Mouse (Mus musculus): ENCODE data around the gene Angel2.
A peak's percentile ranks its signal among the peaks of the same experiment; 100 is the strongest.
"Not testable (repeated sequence)": the region's sequence is repeated elsewhere in the genome, so short reads cannot be mapped to it uniquely, and the experiment has no call there.

The Angel2 gene

DNA sequence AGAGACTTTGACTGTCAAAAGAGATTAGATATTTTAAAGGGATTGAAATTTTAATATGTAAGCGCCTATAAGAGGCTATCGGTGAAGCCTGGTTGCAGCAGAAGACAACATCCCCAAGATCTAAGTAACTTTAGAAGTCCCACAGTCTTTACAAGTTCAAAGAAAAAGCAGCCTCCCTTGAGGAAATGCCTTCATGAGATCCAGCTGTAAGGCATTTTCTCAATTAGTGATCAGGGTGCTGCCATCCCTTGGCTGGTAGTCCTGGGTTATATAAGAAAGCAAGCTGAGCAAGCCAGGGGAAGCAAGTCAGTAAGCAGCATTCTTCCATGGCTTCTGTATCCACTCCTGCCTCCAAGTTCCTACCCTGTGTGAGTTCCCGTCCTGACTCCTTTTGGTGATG is at the start of gene Angel2:
Angel2 (plus strand) TSS at position 301 of the 400 bp plus-strand sequence.
- not testable (repeated sequence) for DNase-seq

DNA sequence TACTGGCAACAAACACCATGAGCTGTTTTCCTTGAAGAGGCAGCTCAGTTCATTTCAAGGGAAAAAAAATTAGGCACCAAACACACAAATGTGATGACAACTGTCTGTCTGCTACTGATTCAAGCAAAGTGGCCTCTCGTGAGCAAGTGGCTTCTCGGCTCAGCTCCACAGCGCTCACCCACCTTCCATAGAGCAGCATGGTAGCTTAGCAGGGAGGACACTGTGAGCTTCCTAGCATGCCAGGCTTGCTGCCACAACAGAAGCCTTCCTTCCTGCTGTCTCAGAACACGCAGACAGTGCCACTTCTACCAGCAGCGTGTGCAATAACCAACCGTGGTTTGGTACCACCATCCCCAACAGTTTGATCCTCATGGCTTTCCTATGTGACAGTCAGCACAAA is 49.2 kb upstream of the Angel2 start:
- DNase-seq: no peak

DNA sequence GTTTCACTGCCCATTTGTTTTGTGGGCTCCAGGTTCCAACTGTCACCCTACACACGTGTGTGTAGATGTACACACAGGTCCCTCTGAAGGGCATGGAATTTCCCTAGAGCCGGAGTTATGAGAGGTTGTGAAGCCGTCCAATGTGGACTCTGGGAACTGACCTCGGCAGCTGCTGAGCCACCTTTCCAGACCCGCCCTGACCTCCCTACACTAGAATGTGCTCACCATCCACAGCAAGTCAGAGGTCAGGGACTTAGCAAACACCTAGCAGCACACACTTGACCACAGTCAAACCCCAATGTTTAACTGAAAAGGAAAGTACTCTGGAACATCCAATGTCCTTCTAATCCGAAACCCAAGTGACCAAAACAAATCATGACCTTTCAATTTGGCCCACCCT is 44.3 kb upstream of the Angel2 start:
- no peak for DNase-seq

DNA sequence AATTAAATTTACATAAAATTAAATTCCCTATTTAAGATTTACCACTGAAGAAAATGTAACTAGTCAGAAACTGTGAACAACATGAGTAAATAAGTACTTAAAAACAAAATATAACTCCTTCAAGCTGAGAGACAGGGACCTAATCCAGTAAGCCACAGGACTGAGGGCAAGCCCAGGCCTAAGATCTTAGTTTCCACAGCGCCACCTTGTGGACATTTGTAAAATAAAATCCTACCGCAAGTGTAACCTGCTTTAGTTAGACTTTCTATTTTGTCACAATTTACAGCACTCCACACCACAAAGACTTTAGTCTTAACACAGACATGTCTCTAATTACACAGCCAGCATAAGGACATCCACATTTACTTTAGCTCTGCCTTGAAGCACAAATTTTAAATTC is 43.5 kb upstream of the Angel2 start:
- peak; percentile 82 for DNase-seq

DNA sequence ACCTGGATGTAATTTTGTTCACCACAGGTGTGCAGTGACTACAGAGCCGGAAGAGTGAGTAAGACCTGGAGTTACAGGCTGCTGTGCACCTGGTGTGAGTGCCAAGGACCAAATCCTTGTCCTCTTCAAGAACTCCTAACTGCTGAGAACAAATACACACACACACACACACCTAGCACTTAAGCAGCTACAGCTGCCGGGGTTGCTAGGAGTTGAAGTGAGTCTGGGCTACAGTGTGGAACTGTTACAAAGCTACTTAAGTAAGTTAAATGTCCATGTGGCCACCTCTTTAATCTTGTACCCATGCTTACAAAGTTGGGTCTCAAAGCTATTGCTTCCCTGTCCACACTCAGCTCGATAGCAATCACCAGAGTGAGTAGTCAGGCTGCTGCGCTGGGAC is 38.9 kb upstream of the Angel2 start:
- no peak for DNase-seq

DNA sequence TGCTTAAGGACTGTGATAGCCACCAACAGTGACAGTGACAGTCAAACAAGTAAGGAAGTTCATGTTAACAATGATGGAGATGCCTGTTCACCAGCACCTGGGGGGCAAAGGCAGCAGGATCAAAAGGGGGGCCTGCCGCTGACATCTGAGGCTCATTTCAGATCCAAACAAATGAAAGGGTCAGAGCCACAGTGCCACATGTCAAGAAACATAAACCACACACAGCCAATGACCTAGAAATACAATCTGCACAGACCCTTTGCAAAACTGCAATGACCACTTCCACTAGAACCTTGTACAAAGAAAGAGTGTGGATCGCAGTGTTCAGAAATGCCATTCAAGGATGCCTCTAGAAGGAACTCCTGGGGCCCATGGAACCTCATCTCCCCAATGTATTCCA is 36.9 kb upstream of the Angel2 start:
- peak; percentile 74 for DNase-seq

DNA sequence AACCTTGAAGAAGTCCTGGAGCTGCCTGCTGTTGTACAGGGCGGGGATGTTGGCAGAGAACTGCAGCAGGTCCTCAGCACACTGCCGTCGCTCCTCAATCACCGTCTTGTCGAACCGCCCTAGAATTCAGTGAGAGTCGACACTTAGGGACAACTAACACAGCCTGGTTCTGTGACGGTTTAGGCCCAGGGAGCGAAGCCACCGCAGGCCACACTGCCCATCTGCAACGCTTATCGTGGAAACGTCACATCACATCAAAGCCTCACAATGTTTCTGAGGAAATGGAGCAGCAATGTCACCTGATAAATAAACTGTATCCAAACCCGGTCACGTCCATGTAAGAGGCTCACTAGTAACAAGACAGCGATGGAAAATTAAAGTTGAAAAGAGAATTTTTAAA is 36.3 kb upstream of the Angel2 start:
- DNase-seq: peak; percentile 66

DNA sequence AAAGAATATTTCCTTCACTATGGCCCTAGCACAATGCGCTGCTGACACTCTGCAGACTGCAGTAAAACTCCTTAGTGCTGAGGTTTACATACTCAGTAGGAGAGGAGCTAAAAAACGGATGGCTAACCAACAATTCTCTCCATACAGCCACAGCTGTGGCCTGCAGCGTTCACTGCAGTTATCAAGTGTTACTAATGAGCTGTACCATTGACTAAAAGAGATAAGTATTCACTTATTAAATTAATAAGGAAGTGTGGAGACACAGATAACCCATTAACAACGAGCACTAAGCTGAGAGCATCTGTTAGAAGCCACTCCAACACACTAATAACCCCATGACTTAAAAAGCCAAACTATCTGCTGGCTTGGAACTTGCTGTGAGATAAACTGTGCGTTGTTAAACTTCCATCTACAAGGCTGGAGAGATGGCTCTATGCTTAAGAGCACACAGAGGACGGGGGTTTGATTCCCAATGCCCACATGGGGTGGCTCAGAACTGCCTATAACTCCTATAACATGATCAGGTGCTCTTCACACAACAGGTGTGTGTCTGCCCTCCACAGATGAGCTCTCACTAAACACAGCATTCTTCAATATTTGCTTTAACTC is 31.2 kb upstream of the Angel2 start:
- DNase-seq: no peak

DNA sequence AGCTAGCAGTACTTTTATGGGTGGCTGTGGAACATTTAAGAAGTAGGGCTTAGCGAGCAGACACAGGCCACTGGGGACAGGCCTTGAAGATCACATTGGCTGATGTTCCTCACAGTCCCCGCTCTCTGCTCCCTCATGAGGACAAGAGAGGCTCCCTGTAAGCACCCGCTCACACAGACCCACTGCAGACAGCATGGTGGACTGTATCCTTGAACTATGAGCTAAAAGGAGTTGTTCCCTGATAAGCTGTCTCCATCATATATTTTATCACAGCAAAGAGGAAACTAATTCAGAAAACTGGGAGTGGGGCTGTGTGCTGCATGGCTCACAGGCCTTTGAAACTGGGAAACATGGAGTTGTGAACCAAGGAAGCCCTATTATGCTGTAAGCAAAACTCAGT is 26.7 kb upstream of the Angel2 start:
- no peak for DNase-seq

DNA sequence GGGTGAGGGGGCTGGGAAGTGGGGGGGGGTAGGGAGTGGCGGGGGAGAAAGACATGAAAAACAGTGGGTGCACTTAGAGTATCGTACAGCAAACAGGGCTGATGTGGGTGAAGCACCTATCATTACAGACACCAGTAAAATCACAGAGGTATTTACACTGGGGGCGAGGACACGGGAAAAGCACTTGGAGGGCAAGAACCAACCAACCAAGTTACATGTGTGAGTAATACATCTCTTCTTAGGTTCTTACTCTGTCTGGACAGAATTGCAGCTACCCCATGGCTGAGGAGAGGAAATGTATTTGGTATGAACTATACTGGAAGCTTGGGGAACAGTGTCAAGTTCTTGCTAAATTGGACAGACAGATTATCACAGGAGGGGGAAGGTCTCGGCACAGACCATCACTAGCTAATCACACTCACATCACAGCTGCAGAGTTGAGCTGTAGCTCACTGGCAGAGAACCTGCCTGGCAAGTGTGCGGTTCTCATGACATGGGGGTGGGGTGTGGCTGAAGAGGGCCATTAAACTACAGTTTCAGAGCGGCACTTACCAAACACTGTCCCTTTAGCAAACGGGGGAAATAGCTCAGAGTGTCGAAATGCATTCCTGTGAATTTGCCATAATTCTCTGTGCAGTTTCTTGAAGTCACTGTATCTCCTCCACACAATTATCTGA is 25.9 kb upstream of the Angel2 start:
- DNase-seq: no peak

DNA sequence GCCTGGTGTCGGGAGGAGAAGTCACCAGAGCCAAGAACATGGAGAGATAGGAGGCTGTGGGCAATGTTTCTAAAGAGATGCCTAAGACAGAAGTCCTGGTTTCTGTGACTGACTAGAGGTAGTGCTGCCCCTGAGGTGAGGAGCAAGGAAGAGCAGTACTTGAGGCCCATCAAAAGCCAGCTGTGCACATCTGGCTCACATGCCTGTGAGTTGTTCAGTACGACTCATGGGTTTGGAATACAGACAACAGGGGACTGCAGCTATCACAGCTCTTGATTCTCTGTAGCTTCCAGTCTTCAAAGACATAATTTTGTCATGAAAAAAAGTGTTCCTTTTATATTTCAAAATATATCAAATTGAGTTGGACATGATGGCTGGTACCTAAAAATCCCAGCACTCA is 23.8 kb upstream of the Angel2 start:
- no peak for DNase-seq

DNA sequence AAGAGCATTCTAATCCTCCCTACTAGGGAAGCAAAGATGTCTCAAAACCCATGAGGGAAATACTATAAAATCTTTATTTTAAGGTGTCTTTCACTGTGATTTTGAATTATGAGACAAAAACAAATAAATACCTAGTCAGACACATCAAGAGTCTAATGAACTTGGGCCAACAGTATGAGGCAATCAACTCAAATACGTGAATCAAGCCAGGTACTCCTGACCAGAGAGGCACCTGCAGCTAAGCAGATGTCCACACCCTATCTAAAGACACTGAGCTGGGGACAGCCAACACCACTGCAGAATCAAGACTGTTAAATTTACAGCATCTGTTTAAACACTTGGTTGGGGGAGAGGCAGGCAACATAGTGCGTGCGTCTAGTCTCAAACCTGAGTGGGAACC is 20.8 kb upstream of the Angel2 start:
- DNase-seq: no peak

DNA sequence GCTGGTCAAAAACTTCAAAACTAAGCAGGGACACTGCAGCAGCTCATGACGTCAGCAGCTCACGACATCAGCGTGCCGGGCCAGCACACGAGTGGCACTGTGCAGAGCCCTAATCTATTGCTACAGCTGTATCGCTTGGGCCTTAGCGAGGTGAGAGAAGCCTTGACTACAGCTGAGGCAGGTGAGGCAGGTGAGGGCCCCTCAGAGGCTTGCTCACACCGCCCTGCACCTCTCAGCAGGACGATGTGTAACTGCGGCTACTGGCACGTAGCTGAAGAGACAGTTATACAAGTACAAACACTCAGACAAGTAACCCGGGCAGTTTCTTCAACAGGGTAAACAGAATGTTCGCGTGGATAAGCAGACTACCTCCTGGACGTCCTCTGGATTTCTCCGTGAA is 20.2 kb upstream of the Angel2 start:
- no peak for DNase-seq

DNA sequence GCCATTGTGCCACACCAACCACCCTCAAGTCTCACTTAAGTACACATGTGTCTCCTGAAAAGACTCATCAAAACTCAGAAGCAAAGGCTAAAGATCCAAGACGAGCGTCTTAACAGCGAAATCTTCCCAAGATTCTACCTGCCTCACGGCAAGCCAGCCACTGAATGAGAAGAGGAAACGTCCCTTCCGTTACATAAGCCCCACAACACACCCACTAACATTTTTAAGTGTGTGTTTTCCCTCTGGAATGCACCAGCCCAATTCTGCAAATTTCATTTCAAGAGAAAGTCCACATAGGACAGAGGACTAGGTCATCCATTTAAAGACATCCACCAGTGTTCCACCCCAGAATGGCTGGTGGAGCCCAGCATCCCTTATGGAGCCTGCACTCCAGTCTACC is 14.1 kb upstream of the Angel2 start:
- DNase-seq: no peak

DNA sequence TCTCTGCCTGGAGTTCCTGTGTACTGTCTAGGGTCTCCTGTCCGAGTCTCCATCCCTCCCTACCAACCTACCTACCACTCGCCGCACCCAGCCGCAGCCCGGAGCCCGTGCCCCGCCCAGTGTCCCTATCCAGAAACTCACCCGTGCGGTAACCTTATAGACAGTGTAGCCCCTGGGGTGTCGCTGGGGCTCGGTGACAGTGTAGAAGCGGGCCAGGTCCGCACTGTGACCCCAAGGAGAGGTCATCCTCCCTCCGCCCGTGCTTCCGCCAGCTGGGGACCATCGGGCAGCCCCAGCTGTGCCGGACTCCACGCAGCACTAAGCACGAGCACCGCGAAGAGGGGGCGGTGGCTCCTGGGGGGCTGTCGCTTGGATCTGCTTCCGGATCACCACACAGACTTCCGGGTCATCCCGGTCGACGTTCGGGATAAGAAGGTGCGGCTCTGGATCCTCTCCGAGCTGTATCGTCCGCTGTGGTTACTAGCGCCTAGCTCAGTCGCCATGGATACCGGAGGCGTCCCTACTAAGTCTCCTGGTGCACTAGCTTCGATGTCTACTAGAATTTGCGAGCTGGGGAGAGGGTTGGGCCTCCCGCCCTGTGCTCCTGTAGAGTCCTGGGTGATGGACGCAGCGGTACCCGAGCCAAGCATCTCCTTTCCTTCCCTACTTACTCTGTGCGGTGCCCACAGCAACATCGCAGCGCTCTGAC is 13.3 kb upstream of the Angel2 start, which contains the start of gene Rps6kc1:
Rps6kc1 (minus strand) TSS at position 356 of the 709 bp plus-strand sequence.
- DNase-seq: peak; percentile 92

DNA sequence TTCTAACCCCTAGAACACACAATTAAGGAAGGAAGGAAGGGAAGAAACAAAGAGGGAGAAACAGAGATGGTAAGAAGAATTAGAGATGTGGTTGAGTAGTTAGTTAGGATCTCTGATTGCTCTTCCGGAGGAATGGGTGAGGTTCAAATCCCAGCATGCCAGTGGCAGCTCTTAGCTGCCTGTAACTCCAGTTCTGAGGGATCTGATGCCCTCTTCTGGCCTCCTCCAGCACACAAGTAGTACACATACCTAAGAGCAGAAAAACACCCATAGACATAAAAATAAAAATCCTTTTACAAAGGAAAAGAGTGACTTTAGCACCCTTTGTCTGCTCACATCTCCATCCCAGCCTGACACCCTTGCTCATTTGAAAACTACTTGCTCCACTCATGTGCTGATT is 12.3 kb upstream of the Angel2 start:
- peak; percentile 12 for DNase-seq

DNA sequence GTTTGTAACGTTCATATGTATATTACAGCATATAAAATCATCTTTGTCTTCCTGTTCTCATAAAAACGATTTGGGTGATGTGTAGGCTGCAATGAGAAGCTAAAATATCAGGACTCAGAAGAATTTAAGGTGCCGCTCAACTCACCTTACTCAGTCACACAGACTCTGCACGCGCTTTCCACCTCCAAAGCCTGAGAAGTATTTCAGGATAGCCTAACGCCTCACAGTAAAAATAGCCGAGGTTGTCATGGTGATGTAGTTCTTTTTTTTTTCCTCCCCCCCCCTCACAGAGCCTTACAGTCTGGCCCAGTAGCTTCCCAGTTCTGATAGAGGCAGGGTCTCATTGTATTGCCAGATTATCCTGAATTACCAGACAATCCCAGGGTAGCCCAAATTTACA is 6.0 kb upstream of the Angel2 start:
- no peak for DNase-seq

DNA sequence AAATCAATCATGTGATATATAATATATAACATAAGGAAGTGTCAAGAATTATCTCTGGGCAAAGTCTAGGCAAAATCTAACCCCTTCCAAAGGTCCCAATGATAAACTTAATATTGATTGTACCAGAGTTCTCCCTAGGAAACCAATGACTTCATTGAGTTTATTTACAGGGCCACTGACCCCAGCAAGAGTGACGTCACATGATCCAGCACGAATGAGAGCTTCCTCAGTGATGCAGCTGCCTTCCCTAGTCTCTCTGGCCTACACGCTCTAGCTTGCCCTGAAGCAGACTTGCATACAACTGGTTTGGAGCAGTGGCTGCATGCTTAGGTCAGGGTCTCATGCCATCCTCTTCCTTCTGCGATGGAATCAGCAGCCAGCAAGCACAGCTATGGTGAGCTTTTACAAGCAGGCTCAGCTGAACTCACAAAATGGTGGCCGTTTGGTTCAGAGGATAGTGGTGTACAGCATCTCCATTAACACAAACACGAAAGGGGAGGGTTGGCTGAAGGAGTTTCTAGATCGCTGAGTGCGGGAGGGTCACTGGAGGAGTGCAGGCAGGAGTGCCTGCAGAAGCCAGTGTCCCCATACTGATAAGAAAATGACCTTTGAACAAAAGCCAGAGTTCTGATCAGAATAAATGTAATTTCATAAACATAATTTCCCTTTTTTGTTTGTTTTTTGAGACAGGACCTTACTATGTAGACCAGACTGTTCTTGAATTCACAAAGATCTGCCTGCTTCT is 5.0 kb upstream of the Angel2 start:
- DNase-seq: no peak

DNA sequence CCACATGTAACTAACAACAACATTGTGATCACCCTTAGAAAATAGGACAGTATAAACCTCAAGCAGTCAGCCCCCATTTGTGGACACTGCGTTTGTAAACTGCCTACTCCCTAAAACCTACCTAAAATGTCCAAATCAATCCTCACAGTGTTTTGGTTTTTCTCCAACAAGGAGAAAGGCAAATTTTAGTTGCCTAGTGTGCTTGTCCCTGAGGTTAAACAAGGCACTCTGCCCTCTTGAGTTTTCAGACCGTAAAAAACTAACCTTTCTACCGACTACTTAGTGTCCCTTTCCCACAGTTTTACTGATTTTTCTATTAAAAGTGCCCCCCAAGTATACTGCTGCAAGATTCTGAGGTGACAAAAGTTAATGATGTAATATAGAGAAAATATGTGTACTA is 2.4 kb downstream of the Angel2 start:
- no peak for DNase-seq

DNA sequence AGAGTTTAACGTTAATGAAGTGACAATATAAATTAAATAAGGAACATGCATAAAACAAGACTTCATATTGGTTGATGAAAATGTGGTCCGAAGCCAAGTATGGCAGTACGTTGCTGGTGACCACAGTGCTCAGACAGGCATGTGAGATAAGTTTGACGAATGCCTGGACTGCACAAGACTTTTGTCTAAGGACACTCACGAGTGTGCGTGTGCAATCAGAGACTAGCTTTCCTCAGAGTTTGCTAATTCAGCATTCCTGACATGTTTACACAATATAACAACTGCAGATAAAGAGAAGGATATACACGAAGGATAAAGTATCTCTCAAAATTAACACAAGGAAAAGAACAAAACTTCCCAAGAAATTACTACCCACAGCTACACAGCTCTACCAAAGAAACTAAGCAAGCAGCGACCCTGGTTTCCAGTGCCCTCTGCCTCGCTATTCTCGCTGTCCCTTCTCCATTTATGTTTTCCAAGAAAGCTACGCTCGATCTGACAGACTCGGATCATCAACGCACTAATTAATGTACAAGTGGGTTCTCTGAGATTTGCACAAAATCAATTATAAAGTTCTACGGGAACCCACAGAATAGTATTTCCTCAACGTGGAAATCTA is 2.9 kb downstream of the Angel2 start:
- DNase-seq: no peak

DNA sequence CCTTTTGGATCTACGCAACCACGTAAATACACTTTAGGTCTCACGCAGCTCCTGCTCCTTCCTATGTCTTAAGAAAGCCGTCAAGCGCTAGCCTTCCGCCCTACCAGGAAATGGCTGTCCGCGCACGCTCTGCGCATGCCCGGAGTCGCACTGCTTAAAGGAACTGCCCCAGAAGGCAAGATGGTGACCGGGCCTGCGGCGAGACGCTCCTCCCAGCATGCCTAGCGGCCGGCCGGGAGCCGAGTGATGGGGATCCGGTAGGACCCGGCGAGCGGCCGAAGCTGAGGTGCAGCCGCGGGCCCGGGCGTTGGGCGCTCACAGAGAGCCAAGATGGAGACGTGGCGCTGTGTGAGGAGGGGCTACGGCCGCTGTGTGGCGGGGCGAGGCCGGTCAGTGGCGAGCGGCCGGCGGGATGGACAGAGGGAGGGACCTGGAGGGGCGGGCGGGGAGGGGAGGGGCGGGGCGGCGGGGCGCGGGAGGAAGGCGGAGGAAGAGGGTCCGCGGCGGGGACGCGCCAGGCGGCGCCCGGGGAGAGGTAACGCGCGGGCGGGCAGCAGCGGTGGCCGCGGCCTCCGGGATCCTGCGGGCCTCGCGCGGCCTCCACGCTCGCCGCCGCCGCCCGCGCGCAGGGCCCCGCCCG is 3.6 kb downstream of the Angel2 start:
- peak; percentile 99 for DNase-seq

DNA sequence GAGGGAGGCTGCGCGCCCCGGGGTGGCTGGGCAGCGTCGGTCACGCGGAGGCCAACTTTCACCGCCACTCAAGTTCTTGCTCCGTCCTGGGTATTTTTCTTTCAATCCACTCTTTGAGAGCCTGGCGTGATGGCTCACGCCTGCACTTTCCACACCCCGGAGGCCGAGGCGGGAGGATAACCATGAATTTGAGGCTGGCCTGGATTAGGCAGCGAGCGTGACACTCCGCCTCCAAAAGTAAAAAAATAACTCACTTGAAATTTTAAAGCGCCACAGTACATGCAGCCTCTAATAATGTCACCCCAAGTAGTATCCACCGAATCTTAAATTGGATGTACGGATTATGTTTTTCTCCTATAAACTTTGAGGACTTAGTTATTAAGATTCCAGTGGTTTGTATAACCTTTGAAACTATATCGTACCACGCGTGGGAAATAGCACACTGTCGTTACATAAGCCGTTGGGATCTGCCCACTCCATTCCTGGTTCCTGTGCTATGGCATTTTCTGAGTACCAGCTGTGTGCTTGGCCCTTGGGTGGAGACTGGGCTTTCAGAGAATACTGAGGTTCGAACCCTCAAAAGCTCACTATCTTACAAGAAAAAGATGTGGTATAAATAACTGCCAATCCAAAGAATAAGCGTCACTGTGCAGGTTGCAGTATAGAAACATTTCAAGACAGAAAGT is 4.2 kb downstream of the Angel2 start:
- DNase-seq: no peak
